Mouse (Mus musculus) fat pad, adult 2 months (tissue): ENCODE results near the gene Dennd5b.

Source experiments
- DNase-seq: peaks from one replicate; pipeline ENCODE4 v3.0.0-alpha.2; 2011; ENCODE audit warnings: low read depth, low spot score; ENCODE audit errors: extremely low read depth

The Dennd5b gene

DNA sequence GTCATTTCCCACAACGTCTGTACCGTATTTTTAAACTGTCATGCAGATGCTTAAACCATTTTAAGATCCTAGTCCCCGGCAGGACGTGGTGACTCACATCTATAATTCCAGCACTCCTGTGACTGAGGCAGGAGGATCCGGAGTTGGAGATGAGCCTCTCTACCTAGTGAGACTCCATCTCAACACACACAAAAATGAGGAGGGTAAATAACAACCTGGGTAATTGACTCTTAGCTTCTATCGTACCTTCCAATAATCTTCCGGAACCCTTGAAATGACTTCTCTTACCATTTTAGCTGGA is 413 bp upstream of the Dennd5b start:
- no peak for DNase-seq

DNA sequence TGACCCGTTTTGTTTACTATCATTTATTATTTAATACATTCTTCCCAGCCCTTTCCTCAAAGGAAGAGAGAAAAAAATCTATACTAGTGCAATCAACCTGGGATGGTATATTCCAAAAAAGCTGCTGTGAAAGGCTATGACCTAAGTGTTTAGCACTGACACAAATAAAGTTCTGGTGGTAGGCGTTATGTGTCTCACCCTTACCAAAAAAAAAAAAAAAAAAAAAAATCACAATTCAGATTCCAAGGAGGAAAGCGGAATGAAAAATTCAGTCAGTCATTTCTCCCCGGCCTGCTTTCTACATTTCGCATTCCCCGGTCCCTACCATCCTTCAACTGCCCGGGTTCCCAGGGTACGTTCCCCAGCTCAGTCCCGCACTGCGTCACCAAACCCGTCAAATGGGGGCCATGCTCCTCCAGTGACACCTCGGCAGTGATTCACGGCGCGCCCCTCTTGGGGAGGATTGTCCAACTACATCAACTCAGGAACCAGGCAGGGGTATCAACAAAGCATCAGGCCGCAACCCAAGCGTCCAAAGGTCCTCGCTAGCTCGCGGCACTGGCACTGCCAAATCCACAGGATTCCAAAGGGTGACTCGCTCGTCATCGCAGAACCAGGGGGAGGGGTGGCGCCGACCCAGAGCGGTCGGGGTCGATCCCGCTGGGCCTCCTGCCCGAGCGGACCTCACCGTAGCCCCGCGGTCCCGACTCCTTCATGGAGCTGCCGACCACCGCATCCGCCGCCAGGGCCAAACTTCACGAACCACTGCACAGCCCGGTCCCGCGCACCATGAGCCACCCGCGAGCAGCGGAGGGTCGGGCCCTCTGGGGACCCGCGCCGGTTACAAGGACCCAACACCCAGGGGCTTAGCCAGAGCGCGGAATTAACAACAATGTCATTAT is 1.1 kb downstream of the Dennd5b start:
- DNase-seq: no peak

- DNase-seq: no peak
Measured at GRCm38 (mm10) chr6:149098993-149099392, 2.5 kb downstream of the Dennd5b start.

DNA sequence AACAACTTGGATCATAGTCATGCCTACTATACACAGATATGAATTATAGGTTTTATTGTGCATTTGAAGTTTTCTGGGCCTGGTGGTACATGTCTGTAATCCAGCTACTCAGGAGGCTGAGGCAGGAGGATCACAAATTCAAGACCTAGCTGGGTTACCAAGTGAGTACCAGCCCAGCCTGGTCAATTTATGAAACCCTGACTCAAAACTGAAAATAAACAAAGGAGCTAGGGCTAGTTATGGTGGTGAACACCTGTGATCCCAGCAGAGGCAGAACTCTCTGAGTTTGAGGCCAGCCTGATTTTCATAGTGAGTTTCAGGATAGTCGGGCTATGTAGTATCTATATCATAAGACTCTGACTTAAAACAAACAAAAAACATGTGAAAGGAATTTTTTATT is 4.2 kb downstream of the Dennd5b start:
- no peak for DNase-seq

DNA sequence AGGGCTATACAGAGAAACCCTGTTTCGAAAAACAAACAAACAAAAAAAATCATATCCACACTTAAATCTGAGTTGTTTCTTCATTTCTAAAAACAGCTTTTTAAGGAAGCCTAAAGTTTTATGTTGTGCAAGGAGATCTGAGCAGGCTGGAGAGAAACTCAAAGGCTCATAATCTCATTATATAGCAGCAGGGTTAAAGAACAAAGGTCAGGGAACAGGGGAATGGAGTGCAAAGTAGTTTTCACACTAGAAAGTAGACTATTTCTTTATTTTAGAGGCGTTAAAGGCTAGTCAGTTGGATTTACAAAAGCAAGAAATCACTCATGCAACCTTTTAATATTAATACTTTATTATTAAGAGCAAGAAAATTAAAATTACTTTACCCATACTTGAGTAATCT is 5.2 kb downstream of the Dennd5b start:
- no peak for DNase-seq

- DNase-seq: no peak
Measured at GRCm38 (mm10) chr6:149095389-149095788, 6.1 kb downstream of the Dennd5b start.

DNA sequence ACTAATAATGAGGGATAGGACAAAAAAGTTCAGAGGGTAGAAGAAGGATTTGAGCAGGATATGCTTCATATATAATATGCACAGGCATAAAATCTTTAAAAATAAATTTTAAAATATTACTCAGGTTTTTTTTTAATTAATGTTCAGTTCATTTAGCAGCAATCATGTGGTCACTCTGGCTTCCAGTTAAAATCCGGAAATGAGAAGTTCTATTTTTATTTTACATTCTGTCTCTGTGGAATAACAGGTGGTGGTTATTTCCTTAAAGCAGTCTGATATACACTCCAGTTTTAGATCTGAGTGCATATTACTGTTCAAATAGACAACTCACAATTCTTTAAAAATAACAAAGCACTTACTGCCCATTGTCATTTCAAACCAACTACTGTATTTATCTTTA is 6.9 kb downstream of the Dennd5b start:
- no peak for DNase-seq

GRCm38 (mm10) chr6:149093465-149093864 is 8.0 kb downstream of the Dennd5b start:
- no peak for DNase-seq

DNA sequence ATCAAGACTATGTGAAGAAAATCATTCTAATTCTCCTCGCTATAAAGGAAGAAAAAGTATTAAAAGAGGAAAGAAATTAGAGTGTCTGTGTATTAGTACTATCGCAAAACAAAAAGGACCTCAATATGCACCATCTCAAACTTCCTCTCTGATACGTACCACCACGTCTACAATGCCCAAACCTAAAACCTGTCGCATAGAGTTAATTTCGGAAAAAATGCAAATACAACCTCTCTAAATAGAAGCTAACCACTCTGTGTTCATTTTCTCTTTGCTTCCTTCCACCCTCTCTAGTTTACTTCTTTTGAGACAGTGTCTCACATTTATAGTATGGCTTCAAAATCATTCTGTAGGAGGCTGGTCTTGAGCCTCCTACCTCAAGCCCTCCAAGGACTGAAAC is 9.1 kb downstream of the Dennd5b start:
- no peak for DNase-seq

DNA sequence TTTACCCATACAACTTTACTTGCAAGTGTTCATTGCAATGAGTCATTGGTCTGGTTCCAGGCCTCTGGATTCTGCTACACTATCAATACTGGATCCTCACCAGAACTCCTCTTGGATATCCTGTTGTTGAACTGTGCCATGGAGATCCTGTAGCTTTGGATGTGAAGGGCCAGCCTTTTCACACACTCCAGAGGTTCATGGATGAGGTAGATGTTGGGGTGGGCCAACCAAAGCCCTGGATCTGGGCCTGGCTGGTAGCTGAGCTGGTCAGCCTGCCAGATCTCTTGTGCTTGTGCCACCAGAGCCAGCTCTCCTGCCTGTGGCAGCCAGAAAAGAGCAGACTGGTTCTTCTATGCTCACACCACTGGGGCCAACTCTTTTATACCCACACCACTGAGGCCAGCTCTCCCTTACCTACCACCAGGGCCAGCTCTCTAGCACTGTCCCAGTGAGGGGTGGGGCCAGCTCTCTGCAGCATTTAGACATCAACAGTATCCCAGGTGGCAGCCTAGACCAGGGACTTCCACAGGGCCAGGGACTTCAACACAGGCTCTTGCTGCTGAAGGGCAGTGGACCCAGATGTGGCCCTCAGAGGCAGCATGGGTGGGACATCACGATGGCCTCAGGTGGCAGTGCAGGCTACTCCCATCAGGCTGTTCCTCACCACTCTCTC is 24.2 kb downstream of the Dennd5b start:
- no peak for DNase-seq

DNA sequence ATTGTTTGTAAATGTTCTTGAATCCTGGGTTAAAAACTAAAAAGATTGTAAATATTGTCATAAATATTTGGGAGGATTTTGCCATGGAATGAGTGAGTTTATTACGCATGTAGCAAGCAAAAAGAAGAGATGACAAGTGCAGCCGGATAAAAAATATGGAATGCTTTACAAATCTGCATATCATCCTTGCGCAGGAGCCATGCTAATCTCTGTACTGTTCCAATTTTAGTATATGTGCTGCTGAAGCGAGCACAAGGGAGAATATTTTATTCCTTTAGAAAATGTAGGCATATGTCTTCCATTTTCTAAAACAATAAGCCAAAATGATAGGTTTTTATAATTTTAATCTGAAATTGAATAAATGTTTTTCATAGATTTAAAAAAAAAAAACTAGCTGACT is 27.6 kb downstream of the Dennd5b start:
- DNase-seq: no peak

GRCm38 (mm10) chr6:149072873-149073272 is 28.6 kb downstream of the Dennd5b start:
- DNase-seq: no peak

- no peak for DNase-seq
Measured at GRCm38 (mm10) chr6:149070592-149071124, 30.8 kb downstream of the Dennd5b start.

GRCm38 (mm10) chr6:149063382-149063781 is 38.1 kb downstream of the Dennd5b start:
- DNase-seq: no peak

DNA sequence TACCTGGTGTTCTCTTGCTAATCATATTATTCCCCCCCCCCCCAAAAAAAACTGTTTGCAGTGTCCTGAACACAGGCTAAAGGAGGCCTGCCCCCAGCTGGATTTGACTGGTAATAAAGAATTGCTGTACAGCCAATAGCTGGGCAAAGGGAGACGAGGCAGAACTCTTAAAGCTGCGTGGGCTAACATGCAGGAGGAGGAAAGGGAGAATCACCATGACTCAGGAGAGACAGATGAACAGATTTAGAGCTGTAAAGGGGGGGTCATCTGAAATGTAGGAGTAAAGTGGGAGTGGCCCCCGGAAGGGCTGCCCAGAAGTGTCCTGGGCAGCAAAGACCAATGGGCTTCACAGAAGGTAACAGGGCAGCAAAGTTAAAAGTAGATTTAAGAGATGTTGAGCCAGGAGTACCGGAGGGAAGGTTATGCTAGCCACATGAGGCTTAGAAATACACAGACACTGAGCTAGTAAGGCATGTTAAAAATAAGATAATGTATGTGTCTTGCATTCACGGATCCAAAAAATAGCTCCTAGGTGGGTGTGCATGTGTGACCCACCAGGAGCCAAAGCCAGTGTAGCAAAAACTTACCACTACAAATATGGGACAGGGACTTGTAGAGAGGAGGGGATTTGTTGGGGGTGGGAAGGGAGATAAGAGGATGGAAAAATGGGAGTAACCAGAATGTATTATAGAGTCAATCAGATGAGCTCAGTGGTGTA is 40.7 kb downstream of the Dennd5b start:
- DNase-seq: no peak

GRCm38 (mm10) chr6:149057947-149058391 is 43.5 kb downstream of the Dennd5b start:
- DNase-seq: no peak

GRCm38 (mm10) chr6:149054780-149055179 is 46.7 kb downstream of the Dennd5b start:
- no peak for DNase-seq

- no peak for DNase-seq
Measured at GRCm38 (mm10) chr6:149050978-149051723, 50.3 kb downstream of the Dennd5b start.

DNA sequence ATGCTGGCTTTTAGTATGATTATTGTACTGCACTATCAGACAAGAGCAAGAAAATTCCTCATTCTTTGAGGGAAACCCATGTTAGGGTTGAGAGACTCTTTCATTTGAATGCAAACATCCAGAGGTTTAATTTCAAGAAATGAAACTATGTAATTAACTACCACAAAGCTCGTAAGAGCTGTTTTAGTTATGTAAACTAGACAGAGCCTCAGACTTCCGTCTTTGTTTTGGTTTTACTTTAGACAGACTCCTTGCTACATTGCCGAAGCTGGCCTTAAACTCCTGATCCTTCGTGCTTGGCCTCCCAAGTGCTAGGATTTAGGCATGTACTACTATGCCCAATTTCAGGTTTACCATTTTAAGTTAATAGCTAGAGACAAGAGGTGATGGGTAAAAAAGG is 61.4 kb downstream of the Dennd5b start:
- no peak for DNase-seq

GRCm38 (mm10) chr6:149032198-149032597 is 69.3 kb downstream of the Dennd5b start:
- DNase-seq: no peak

DNA sequence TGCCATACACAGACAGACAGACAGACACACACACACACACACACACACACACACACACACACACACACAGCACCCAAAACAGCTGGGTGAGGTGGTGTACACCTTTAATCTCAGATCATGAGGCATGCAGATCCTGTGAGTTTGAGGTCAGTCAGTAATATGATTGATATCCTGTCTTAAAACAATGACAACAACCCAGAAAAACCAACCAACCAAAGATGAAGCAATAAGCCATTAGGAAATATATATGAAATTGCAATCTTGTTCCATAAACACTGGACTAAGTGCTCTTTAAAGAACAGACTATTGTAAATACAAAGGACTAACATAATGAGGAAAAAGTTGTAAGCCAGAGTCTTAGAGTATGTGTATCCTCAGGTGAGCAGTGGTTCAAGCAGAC is 70.1 kb downstream of the Dennd5b start:
- DNase-seq: peak; percentile 39
